Mouse (Mus musculus) bone marrow macrophage, adult 2 months (primary cell): ENCODE data around the gene Adam15.
A peak's percentile ranks its signal among the peaks of the same experiment; 100 is the strongest.

ENCODE experiments used
- CTCF ChIP-seq: IDR thresholded peaks from 2 replicates; pipeline ENCODE4 v1.5.1; 2012; ENCODE audit warnings: low read depth, mild to moderate bottlenecking, low read length, moderate library complexity
- POLR2A ChIP-seq: IDR thresholded peaks from 2 replicates; pipeline ENCODE4 v1.6.1; 2012; ENCODE audit warnings: mild to moderate bottlenecking, low read depth, low read length, borderline replicate concordance

- TF ChIP-seq CTCF (peak; percentile 65), POLR2A (no peak)
Measured at GRCm38 (mm10) chr3:89340465-89340864, 9.3 kb downstream of the Adam15 start.
